Mouse (Mus musculus): ENCODE data around the gene Lsm10.

- TF ChIP-seq POLR2A (IDR thresholded peaks at IDR 0.05; ENCODE audit: control insufficient read depth, low read depth, low read length), result no peak
- TF ChIP-seq CTCF (IDR thresholded peaks at IDR 0.05; ENCODE audit: control insufficient read depth, insufficient read depth, insufficient replicate concordance, low read depth, low read length), result no peak
Observed at GRCm38 (mm10) chr4:126065241-126065640, 31.2 kb upstream of the Lsm10 start.
